Mouse (Mus musculus) lung, embryonic 14.5 days (tissue): ENCODE data around the gene Akr1d1. TPM values are rescaled to one million over a fixed set of nuclear protein-coding genes. Genes with fewer than 3 reads are reported as not detected.
A peak's percentile ranks its signal among the peaks of the same experiment; 100 is the strongest.

ENCODE experiments used
- ATAC-seq: fragments of 200-750 bp; cut with Nextera tagmentation; 2 replicates; pipeline ENCODE4 v1.8.0; 2017; ENCODE audit warnings: mild to moderate bottlenecking, moderate TSS enrichment, moderate library complexity; ENCODE audit not compliant: insufficient read depth
- DNase-seq: peaks from one replicate; pipeline ENCODE4 v3.0.0-alpha.2; 2015
- H3K27ac ChIP-seq: fragments of 300-500 bp; sonication (generic); 2 replicates; pipeline ENCODE4 v1.5.1; 2014; ENCODE audit warnings: low read depth, mild to moderate bottlenecking, moderate library complexity
- H3K27me3 ChIP-seq: fragments of 300-500 bp; sonication (generic); 2 replicates; pipeline ENCODE4 v1.6.1; 2014; ENCODE audit warnings: low read length, control low read depth; ENCODE audit not compliant: insufficient read depth
- H3K36me3 ChIP-seq: fragments of 300-500 bp; sonication (generic); 2 replicates; pipeline ENCODE4 v1.6.1; 2014; ENCODE audit warnings: control low read depth; ENCODE audit not compliant: insufficient read depth
- H3K4me1 ChIP-seq: fragments of 300-500 bp; sonication (generic); 2 replicates; pipeline ENCODE4 v1.6.1; 2014; ENCODE audit warnings: antibody characterized with exemption, control low read depth; ENCODE audit not compliant: insufficient read depth
- H3K4me2 ChIP-seq: fragments of 300-500 bp; sonication (generic); 2 replicates; pipeline ENCODE4 v1.6.1; 2014; ENCODE audit warnings: mild to moderate bottlenecking
- H3K4me3 ChIP-seq: fragments of 300-500 bp; sonication (generic); 2 replicates; pipeline ENCODE4 v1.5.1; 2014; ENCODE audit warnings: low read depth, low read length
- H3K9ac ChIP-seq: fragments of 300-500 bp; sonication (generic); 2 replicates; pipeline ENCODE4 v1.6.1; 2014
- H3K9me3 ChIP-seq: fragments of 300-500 bp; sonication (generic); 2 replicates; pipeline ENCODE4 v1.6.1; 2016; ENCODE audit warnings: low read depth, low read length, control low read depth
- CTCF ChIP-seq: IDR thresholded peaks from 2 replicates; pipeline ENCODE4 v1.5.1; 2016; ENCODE audit warnings: antibody characterized with exemption, low read depth
- WGBS: fragments of 180-500 bp; shearing (Covaris S2); extraction: QIAGEN DNeasy Blood & Tissue Kit; methylation state at CpG from one replicate; pipeline ENCODE4 v1.1.7; 2014; 5-methylcytosine and 5-hydroxymethylcytosine counted together
- polyA plus RNA-seq: library from polyadenylated mRNA; unstranded; fragments of >200 nt; fragmentation: Nextera tagmentation; extraction: Ambion mirVana; gene quantifications from 2 replicates; pipeline ENCODE4 v1.2.1, GENCODE M21; 2014

Akr1d1 gene
- polyA plus RNA-seq, 1 experiment from 2014 or later, result not detected

GRCm38 (mm10) chr6:37505588-37505987 is 24.4 kb upstream of the Akr1d1 start:
- ATAC-seq (no peak), DNase-seq (no peak)
- no peak overlapping the region for H3K9ac ChIP-seq
- H3K27ac ChIP-seq, result no peak overlapping the region
- WGBS, result 74% methylated on average over 2 of the region's 2 CpGs
- no peaks in the 10 kb centered on the region for H3K4me1 ChIP-seq
- no peaks in the 10 kb centered on the region for H3K36me3 ChIP-seq
- no peak overlapping the region for H3K4me3 ChIP-seq
- no peak for TF ChIP-seq CTCF
- H3K4me2 ChIP-seq, result no peak overlapping the region
- H3K9me3 ChIP-seq, result no peaks in the 10 kb centered on the region
- H3K27me3 ChIP-seq, result no peaks in the 10 kb centered on the region

GRCm38 (mm10) chr6:37506909-37507515 is 23.0 kb upstream of the Akr1d1 start:
- no peaks in the 10 kb centered on the region for H3K27me3 ChIP-seq
- no peaks in the 10 kb centered on the region for H3K9me3 ChIP-seq
- no peak overlapping the region for H3K4me2 ChIP-seq
- H3K9ac ChIP-seq, result no peak overlapping the region
- H3K4me3 ChIP-seq, result no peak overlapping the region
- TF ChIP-seq CTCF, result no peak
- no peaks in the 10 kb centered on the region for H3K4me1 ChIP-seq
- ATAC-seq (no peak), DNase-seq (peak; percentile 30)
- 34% methylated on average over 3 of the region's 3 CpGs for WGBS
- H3K36me3 ChIP-seq, result no peaks in the 10 kb centered on the region
- no peak overlapping the region for H3K27ac ChIP-seq

- H3K27me3 ChIP-seq, result no peaks in the 10 kb centered on the region
- H3K36me3 ChIP-seq, result no peaks in the 10 kb centered on the region
- H3K4me3 ChIP-seq, result no peak overlapping the region
- no peak for DNase-seq
- TF ChIP-seq CTCF, result no peak
- no peak overlapping the region for H3K9ac ChIP-seq
- ATAC-seq, result no peak
- no peak overlapping the region for H3K27ac ChIP-seq
- H3K4me1 ChIP-seq, result no peaks in the 10 kb centered on the region
- no peak overlapping the region for H3K4me2 ChIP-seq
- no peaks in the 10 kb centered on the region for H3K9me3 ChIP-seq
These were observed 19.2 kb upstream of the Akr1d1 start for GRCm38 (mm10) chr6:37510786-37511185.

- Histone ChIP-seq H3K4me2 (no peak overlapping the region), H3K36me3 (no peaks in the 10 kb centered on the region), H3K4me3 (no peak overlapping the region), H3K27ac (no peak overlapping the region), H3K9me3 (no peaks in the 10 kb centered on the region; the same call in 1 of the 2 replicates), H3K9ac (no peak overlapping the region), H3K4me1 (no peaks in the 10 kb centered on the region), H3K27me3 (no peaks in the 10 kb centered on the region)
- ATAC-seq (no peak), DNase-seq (no peak)
- TF ChIP-seq CTCF, result no peak
- WGBS, result 83% methylated on average over 13 of the region's 13 CpGs
These were observed 9.2 kb upstream of the Akr1d1 start for GRCm38 (mm10) chr6:37520631-37521375.

- H3K27me3 ChIP-seq, result no peaks in the 10 kb centered on the region
- no peaks in the 10 kb centered on the region for H3K9me3 ChIP-seq
- H3K4me2 ChIP-seq, result no peak overlapping the region
- ATAC-seq, result no peak
- no peaks in the 10 kb centered on the region for H3K4me1 ChIP-seq
- H3K4me3 ChIP-seq, result no peak overlapping the region
- no peak for DNase-seq
- 94% methylated on average over 3 of the region's 3 CpGs for WGBS
- no peak overlapping the region for H3K9ac ChIP-seq
- TF ChIP-seq CTCF, result no peak
- H3K36me3 ChIP-seq, result no peaks in the 10 kb centered on the region
- no peak overlapping the region for H3K27ac ChIP-seq
These were observed 2.1 kb downstream of the Akr1d1 start for GRCm38 (mm10) chr6:37532036-37532435.

- H3K4me1 ChIP-seq, result no peaks in the 10 kb centered on the region
- no peaks in the 10 kb centered on the region for H3K27me3 ChIP-seq
- H3K4me3 ChIP-seq, result no peak overlapping the region
- no peak overlapping the region for H3K27ac ChIP-seq
- no peak for DNase-seq
- no peak overlapping the region for H3K9ac ChIP-seq
- no peak for TF ChIP-seq CTCF
- ATAC-seq, result no peak
- H3K4me2 ChIP-seq, result no peak overlapping the region
- 70% methylated on average over 3 of the region's 3 CpGs for WGBS
- H3K36me3 ChIP-seq, result no peaks in the 10 kb centered on the region
- no peaks in the 10 kb centered on the region for H3K9me3 ChIP-seq
These were observed 6.9 kb downstream of the Akr1d1 start for GRCm38 (mm10) chr6:37536831-37537230.

GRCm38 (mm10) chr6:37537801-37538200 is 7.8 kb downstream of the Akr1d1 start:
- H3K27me3 ChIP-seq, result no peaks in the 10 kb centered on the region
- DNase-seq (no peak), ATAC-seq (no peak)
- H3K4me1 ChIP-seq, result no peaks in the 10 kb centered on the region
- H3K4me2 ChIP-seq, result no peak overlapping the region
- no peaks in the 10 kb centered on the region for H3K9me3 ChIP-seq
- no peak overlapping the region for H3K27ac ChIP-seq
- H3K9ac ChIP-seq, result no peak overlapping the region
- WGBS, result 80% methylated on average over 3 of the region's 3 CpGs
- H3K4me3 ChIP-seq, result no peak overlapping the region
- H3K36me3 ChIP-seq, result no peaks in the 10 kb centered on the region
- TF ChIP-seq CTCF, result no peak
